Mouse (Mus musculus) thymus, adult 2 months (tissue): ENCODE measurements around the gene Pif1.

Experiments used
- CTCF ChIP-seq: fragments of 200-500 bp; IDR thresholded peaks from 2 replicates; pipeline ENCODE4 v1.5.1; 2012; ENCODE audit warnings: mild to moderate bottlenecking, control low read depth, low read length, moderate library complexity, borderline replicate concordance; ENCODE audit not compliant: control insufficient read depth, poor library complexity, insufficient read depth; ENCODE audit errors: extremely low read depth
- POLR2A ChIP-seq: fragments of 200-500 bp; IDR thresholded peaks from 2 replicates; pipeline ENCODE4 v1.6.1; 2012; ENCODE audit warnings: mild to moderate bottlenecking, low read length, control low read depth, moderate library complexity; ENCODE audit not compliant: control insufficient read depth, poor library complexity, insufficient read depth; ENCODE audit errors: extremely low read depth

- TF ChIP-seq POLR2A (no peak), CTCF (no peak)
These were observed 34.8 kb upstream of the Pif1 start for GRCm38 (mm10) chr9:65552141-65552540.
